Comparison of ENCODE assay signal across 10 mouse cellular contexts in the genomic region with DNA sequence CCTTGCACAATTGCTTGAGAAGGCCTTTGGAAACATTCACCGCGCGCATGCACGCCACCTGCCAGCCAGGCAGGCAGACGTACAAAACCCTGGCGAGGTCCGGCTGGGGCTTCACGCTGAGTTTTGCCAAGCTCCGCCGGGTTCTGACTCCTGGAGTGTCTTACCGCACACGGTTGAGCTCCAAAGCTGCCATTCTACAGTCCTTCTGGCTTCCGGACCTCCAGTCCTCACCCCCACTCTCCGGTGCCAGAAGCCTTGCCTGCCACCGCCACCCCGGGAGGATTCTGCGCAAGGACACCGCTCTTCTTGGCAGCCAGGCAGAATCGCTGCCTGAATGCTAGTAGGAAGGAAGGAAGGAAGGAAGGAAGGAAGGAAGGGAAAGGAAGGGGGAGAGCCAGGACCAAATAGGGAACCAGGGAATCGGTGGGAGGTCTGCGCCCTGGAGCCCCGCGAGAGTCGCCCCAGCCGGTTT. TPM values are rescaled to one million over a fixed set of nuclear protein-coding genes. Genes with fewer than 3 reads are reported as not detected.
DNase-seq lines count a peak whose midpoint lies in the region; ATAC-seq and TF ChIP-seq lines count a peak whose summit lies in the region.
"Had no signal": no experiment of that assay in that cellular context is flagged by ENCODE, and none has a peak within 500 bp of the region (broad histone marks: within the 10 kb centered on the region; RNA-seq: fewer than 3 reads in every experiment).

No protein-coding gene starts in this region.

- no peak overlapping the region for H3K9ac ChIP-seq in heart, embryonic 11.5 days (ENCODE audit: low read depth, low read length)
- H3K9ac ChIP-seq in embryonic facial prominence, embryonic 14.5 days (ENCODE audit: low read depth, low read length) = no peak overlapping the region
- H3K9ac ChIP-seq in limb, embryonic 13.5 days = no peak overlapping the region
- H3K9ac ChIP-seq in lung, postnatal 0 days (replicated peaks; ENCODE audit: low read depth) = no peak overlapping the region

- ATAC-seq in heart, embryonic 11.5 days (replicated peaks; ENCODE audit: insufficient number of reproducible peaks, low FRiP score, low TSS enrichment) = no peak
- no peak for ATAC-seq in embryonic facial prominence, embryonic 14.5 days (ENCODE audit: low read depth)
- no peak for ATAC-seq in limb, embryonic 13.5 days (ENCODE audit: low FRiP score, low read depth)
- no peak for ATAC-seq in lung, postnatal 0 days
- no peak for ATAC-seq in inflammation-experienced regulatory T-cells, adult 6 months

- H3K4me2 ChIP-seq in heart, embryonic 11.5 days = peak overlapping the region; percentile 50
- peak overlapping the region; percentile 41 for H3K4me2 ChIP-seq in embryonic facial prominence, embryonic 14.5 days (ENCODE audit: low read depth, low read length)
- H3K4me2 ChIP-seq in limb, embryonic 13.5 days (replicated peaks) = peak overlapping the region; percentile 36
- H3K4me2 ChIP-seq in lung, postnatal 0 days (replicated peaks; ENCODE audit: low read depth, low read length) = no peak overlapping the region

- H3K4me1 ChIP-seq in heart, embryonic 11.5 days (ENCODE audit: control insufficient read depth, insufficient read depth, low read length) = peaks cover 21% of the 10 kb centered on the region
- peaks cover 70% of the 10 kb centered on the region for H3K4me1 ChIP-seq in E14TG2a.4 (replicated peaks; ENCODE audit: low read depth, low read length)
- 0 out of 2 replicates have a peak, but pooled peaks cover 3% of the 10 kb centered on the region for H3K4me1 ChIP-seq in embryonic facial prominence, embryonic 14.5 days (ENCODE audit: control insufficient read depth, insufficient read depth, low read length)
- peaks cover 41% of the 10 kb centered on the region for H3K4me1 ChIP-seq in limb, embryonic 13.5 days
- H3K4me1 ChIP-seq in lung, postnatal 0 days (ENCODE audit: insufficient read depth, low read depth, low read length) = no peaks in the 10 kb centered on the region

- peak overlapping the region; percentile 2; the same call in 1 of the 2 replicates for H3K4me3 ChIP-seq in heart, embryonic 11.5 days (ENCODE audit: low read depth, low read length)
- peak overlapping the region; percentile 59 for H3K4me3 ChIP-seq in E14TG2a.4 (replicated peaks; ENCODE audit: low read length)
- H3K4me3 ChIP-seq in embryonic facial prominence, embryonic 14.5 days (ENCODE audit: low read depth, low read length) = peak overlapping the region; percentile 25
- peak overlapping the region; percentile 14 for H3K4me3 ChIP-seq in limb, embryonic 13.5 days
- no peak overlapping the region for H3K4me3 ChIP-seq in lung, postnatal 0 days (ENCODE audit: low read depth, low read length)

- no peaks in the 10 kb centered on the region for H3K36me3 ChIP-seq in heart, embryonic 11.5 days (ENCODE audit: control insufficient read depth, insufficient read depth, low read length)
- H3K36me3 ChIP-seq in E14TG2a.4 (ENCODE audit: insufficient read depth, low read length) = no peaks in the 10 kb centered on the region
- H3K36me3 ChIP-seq in embryonic facial prominence, embryonic 14.5 days (ENCODE audit: control insufficient read depth, insufficient read depth, low read length) = no peaks in the 10 kb centered on the region
- no peaks in the 10 kb centered on the region for H3K36me3 ChIP-seq in limb, embryonic 13.5 days
- H3K36me3 ChIP-seq in lung, postnatal 0 days (ENCODE audit: insufficient read depth, low read length) = no peaks in the 10 kb centered on the region

- H3K27ac ChIP-seq in heart, embryonic 11.5 days (ENCODE audit: low read depth, low read length) = no peak overlapping the region
- no peak overlapping the region for H3K27ac ChIP-seq in embryonic facial prominence, embryonic 14.5 days (replicated peaks; ENCODE audit: low read depth, low read length)
- H3K27ac ChIP-seq in limb, embryonic 13.5 days = no peak overlapping the region
- H3K27ac ChIP-seq in lung, postnatal 0 days (ENCODE audit: low read length) = no peak overlapping the region

- no peak for TF ChIP-seq EP300 in lung, postnatal 0 days (IDR thresholded peaks at IDR 0.05)

- no peak for DNase-seq in heart, postnatal 25 days (ENCODE audit: low spot score)
- no peak for DNase-seq in embryonic facial prominence, embryonic 14.5 days (ENCODE audit: low spot score)
- no peak for DNase-seq in gastrocnemius, adult 18-20 months (ENCODE audit: low spot score)
- DNase-seq in lung, postnatal 0 days (ENCODE audit: low spot score) = no peak
- DNase-seq: cerebellum, adult 9-10 months had no signal

- no peak for TF ChIP-seq CTCF in E14TG2a.4 (conservative IDR thresholded peaks at IDR 0.05; ENCODE audit: low read length)
- TF ChIP-seq CTCF in lung, postnatal 0 days (IDR thresholded peaks at IDR 0.05) = no peak

- intact Hi-C loops in heart, postnatal 25 days (cut with DNase I) = no loop called here

- H3K27me3 ChIP-seq in heart, embryonic 11.5 days (ENCODE audit: control insufficient read depth, insufficient read depth, low read length) = peaks cover 98% of the 10 kb centered on the region
- H3K27me3 ChIP-seq in E14TG2a.4 (ENCODE audit: insufficient read depth, low read length) = peaks cover 97% of the 10 kb centered on the region
- H3K27me3 ChIP-seq in embryonic facial prominence, embryonic 14.5 days (replicated peaks; ENCODE audit: control insufficient read depth, insufficient read depth, low read length) = peaks cover 100% of the 10 kb centered on the region
- peaks cover 100% of the 10 kb centered on the region for H3K27me3 ChIP-seq in limb, embryonic 13.5 days
- H3K27me3 ChIP-seq in lung, postnatal 0 days (replicated peaks; ENCODE audit: insufficient read depth, low read length) = peaks cover 87% of the 10 kb centered on the region

- H3K9me3 ChIP-seq in heart, embryonic 11.5 days (replicated peaks; ENCODE audit: control insufficient read depth, low read length) = peaks cover 4% of the 10 kb centered on the region; the same call in 1 of the 2 replicates
- H3K9me3 ChIP-seq in E14TG2a.4 (ENCODE audit: low read length) = peaks cover 3% of the 10 kb centered on the region; the same call in 1 of the 2 replicates
- H3K9me3 ChIP-seq in embryonic facial prominence, embryonic 14.5 days (ENCODE audit: control insufficient read depth, low read length) = peaks cover 5% of the 10 kb centered on the region
- H3K9me3 ChIP-seq in limb, embryonic 13.5 days = 0 out of 2 replicates have a peak, but pooled peaks cover 4% of the 10 kb centered on the region
- no peaks in the 10 kb centered on the region for H3K9me3 ChIP-seq in lung, postnatal 0 days (ENCODE audit: low read length)

- WGBS in heart, embryonic 11.5 days (ENCODE audit: insufficient replicate concordance) = under 1% methylated on average over 25 of the region's 25 CpGs
- WGBS in embryonic facial prominence, embryonic 14.5 days = under 1% methylated on average over 25 of the region's 25 CpGs
- WGBS in limb, embryonic 13.5 days = 1% methylated on average over 25 of the region's 25 CpGs
- under 1% methylated on average over 25 of the region's 25 CpGs for WGBS in lung, postnatal 0 days

RNA-seq across cellular contexts. Expression of a gene that starts 3.0 kb away (rescaled TPM):
- 0.06 TPM in 1 of 2 replicates, not detected in the other for polyA plus RNA-seq in heart, embryonic 11.5 days (2014; fragmentation: Nextera tagmentation; extraction: Ambion mirVana)
- total RNA-seq in heart, postnatal 25 days (2021) = not detected
- 1.1 and 1.3 TPM in 2 replicates for polyA plus RNA-seq in embryonic facial prominence, embryonic 14.5 days (2014; fragmentation: Nextera tagmentation; extraction: Ambion mirVana)
- polyA plus RNA-seq in limb, embryonic 13.5 days (2015; fragmentation: Nextera tagmentation; extraction: Ambion mirVana) = not detected in 2 replicates
- total RNA-seq in gastrocnemius, adult 18-20 months (2021) = not detected
- polyA plus RNA-seq in lung, postnatal 0 days (2015; fragmentation: Nextera tagmentation; extraction: Ambion mirVana) = not detected in 2 replicates
- polyA plus RNA-seq in inflammation-experienced regulatory T-cells, adult 6 months (2017; shearing (Covaris generic)) = not detected
- polyA plus RNA-seq: small intestine, adult 2 months had no signal

RNA-seq across cellular contexts. Expression of a gene that starts 47.4 kb away (rescaled TPM):
- polyA plus RNA-seq in heart, embryonic 11.5 days (2014; fragmentation: Nextera tagmentation; extraction: Ambion mirVana) = not detected in 2 replicates
- not detected for total RNA-seq in heart, postnatal 25 days (2021)
- 4.1 and 4.2 TPM in 2 replicates for polyA plus RNA-seq in embryonic facial prominence, embryonic 14.5 days (2014; fragmentation: Nextera tagmentation; extraction: Ambion mirVana)
- 0.09 and 0.22 TPM in 2 replicates for polyA plus RNA-seq in limb, embryonic 13.5 days (2015; fragmentation: Nextera tagmentation; extraction: Ambion mirVana)
- total RNA-seq in gastrocnemius, adult 18-20 months (2021) = not detected
- polyA plus RNA-seq in lung, postnatal 0 days (2015; fragmentation: Nextera tagmentation; extraction: Ambion mirVana) = not detected in 2 replicates
- polyA plus RNA-seq in inflammation-experienced regulatory T-cells, adult 6 months (2017; shearing (Covaris generic)) = not detected
- polyA plus RNA-seq: small intestine, adult 2 months had no signal
